Mouse (Mus musculus): ENCODE data around the gene Bud23.
A peak's percentile ranks its signal among the peaks of the same experiment; 100 is the strongest.

DNA sequence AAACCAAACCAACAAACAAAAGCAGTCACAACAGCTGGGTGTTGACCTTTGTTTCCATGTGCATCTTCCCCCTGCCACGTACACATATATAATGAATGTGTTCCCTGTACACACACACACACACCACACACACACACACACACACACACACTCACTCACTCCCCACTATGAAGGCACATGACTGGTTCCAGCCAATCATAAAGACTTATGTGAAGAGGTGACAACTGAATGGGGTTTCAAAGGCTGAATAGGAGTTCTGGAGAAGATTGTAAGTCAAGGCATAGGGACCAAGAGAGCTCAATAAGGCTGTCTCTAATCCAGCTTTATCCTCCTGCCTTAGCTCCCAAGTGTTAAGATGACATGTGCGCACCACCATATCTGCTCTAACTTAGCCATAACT lies 14.8 kb upstream of the Bud23 start:
- TF ChIP-seq CTCF (IDR thresholded peaks at IDR 0.05 in 2 of 3, conservative IDR thresholded peaks at IDR 0.05 in 1 of 3; ENCODE audit: control insufficient read depth in 1 of 3, insufficient read depth in 1 of 3, low read depth in 2 of 3, low read length in 3 of 3, poor library complexity in 1 of 3, severe bottlenecking in 1 of 3) (no peak), ZC3H11A (IDR thresholded peaks at IDR 0.05; ENCODE audit: low read depth, low read length) (no peak), MAX (IDR thresholded peaks at IDR 0.05; ENCODE audit: low read length) (no peak), TBP (IDR thresholded peaks at IDR 0.05; ENCODE audit: low read depth, low read length) (no peak), MAFK (IDR thresholded peaks at IDR 0.05; ENCODE audit: borderline replicate concordance, low read depth, low read length) (no peak), RAD21 (IDR thresholded peaks at IDR 0.05; ENCODE audit: low read depth, low read length) (no peak), RCOR1 (IDR thresholded peaks at IDR 0.05; ENCODE audit: low read depth, low read length) (no peak), GABPA (IDR thresholded peaks at IDR 0.05; ENCODE audit: low read depth, low read length) (no peak), POLR2A (IDR thresholded peaks at IDR 0.05; ENCODE audit: control insufficient read depth in 1 of 2, insufficient read depth in 1 of 2, low read depth in 1 of 2, low read length in 2 of 2, poor library complexity in 1 of 2) (no peak), USF1 (IDR thresholded peaks at IDR 0.05; ENCODE audit: low read depth, low read length) (peak; percentile 67; the same call in 1 of the 2 replicates), EP300 (IDR thresholded peaks at IDR 0.05; ENCODE audit: low read depth in 1 of 2, low read length in 2 of 2) (no peak)
